Mouse (Mus musculus): ENCODE measurements around the gene Spsb3.

DNA sequence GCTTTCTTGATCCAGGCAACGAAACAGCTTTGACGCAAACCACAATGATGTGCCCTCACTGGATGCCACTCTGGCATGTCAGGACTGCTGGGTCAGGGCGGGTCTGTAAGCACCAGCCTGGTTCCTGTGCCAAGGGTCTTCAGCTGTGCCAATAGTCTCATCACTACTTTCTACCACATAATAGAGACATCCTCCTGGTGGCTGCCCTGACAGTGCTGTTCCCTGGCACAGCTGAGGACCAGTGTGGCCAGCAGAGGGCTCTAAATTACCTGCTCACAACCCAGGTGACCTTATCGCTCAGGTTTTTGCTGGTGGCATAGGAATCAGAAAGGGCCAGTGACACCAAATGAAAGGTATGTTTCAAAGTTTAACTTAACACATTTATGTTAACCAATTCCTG is 45.3 kb upstream of the Spsb3 start:
- no peak for TF ChIP-seq FLI1 (IDR thresholded peaks at IDR 0.05; ENCODE audit: low read length)
- no peak for TF ChIP-seq GATA1 (IDR thresholded peaks at IDR 0.05; ENCODE audit: borderline replicate concordance, low read length)

All from megakaryocyte, embryonic 14.5 days (primary cell).